Comparison of ENCODE assay signal across 8 mouse cellular contexts in the genomic region with DNA sequence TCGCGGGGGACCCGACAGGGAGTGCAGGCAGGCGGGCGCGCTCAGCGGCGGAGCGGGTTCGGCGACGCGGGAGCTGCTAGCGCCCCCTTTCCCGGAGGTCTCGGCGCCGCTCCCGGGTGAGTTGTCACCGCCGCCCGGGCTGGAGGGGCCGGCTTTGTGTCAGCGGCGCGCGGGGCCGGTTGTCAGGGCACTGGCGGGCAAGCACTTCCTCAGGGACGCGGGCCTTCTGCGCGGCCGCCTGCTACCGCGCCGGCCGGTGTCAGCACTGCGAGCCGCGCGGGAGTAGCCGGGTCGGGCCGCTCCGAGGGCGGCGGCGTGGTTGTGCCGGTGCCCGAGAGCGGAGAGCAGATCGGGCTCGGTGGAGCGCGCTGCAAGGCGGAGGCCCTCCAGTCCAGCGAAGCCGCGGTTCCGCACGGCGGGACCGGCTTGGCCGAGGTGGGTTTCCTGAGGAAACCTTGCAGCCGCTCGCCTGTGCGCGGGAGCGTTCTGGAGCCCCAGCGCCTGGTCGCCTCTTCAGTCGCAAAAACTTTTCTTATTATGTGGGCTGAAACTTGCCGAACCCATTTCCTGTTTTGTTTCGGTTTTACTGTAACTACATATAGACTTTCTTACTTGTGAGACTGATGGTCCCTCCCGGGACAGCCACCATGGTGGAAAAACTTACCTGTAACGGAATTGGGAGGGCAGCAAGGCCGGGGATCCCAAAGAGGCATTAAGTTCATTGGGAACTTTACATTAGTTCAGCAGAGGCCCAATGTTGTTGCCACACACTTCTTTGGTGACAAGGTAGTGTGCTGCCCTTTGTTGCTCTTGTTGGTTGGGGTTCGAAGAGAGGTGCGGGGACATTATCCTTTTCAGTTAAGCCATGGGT. TPM values are rescaled to one million over a fixed set of nuclear protein-coding genes. Genes with fewer than 3 reads are reported as not detected.
DNase-seq lines count a peak whose midpoint lies in the region; ATAC-seq and TF ChIP-seq lines count a peak whose summit lies in the region.

No protein-coding gene starts in this region.

- DNase-seq in neural tube, embryonic 11.5 days (ENCODE audit: low spot score): peak; percentile 50
- no peak for DNase-seq in neural tube, embryonic 10.5 days (ENCODE audit: extremely low spot score, low spot score)
- DNase-seq in induced T-regulatory cell, adult 2 months (ENCODE audit: low read depth): peak; percentile 90
- peak; percentile 63 for DNase-seq in thymus, adult 2 months
- DNase-seq in left cerebral cortex, postnatal 25 days (ENCODE audit: low spot score in 2 of 2): no peak
- DNase-seq in right cerebral cortex, adult 18-20 months: no peak

- no peaks in the 10 kb centered on the region for H3K27me3 ChIP-seq in neural tube, embryonic 11.5 days (ENCODE audit: control insufficient read depth, insufficient read depth, low read length)
- no peaks in the 10 kb centered on the region for H3K27me3 ChIP-seq in embryonic facial prominence, embryonic 13.5 days
- no peaks in the 10 kb centered on the region for H3K27me3 ChIP-seq in thymus, adult 2 months (ENCODE audit: control insufficient read depth, insufficient read depth, low read length)

- under 1% methylated on average over 76 of the region's 80 CpGs for WGBS in neural tube, embryonic 11.5 days
- WGBS in embryonic facial prominence, embryonic 13.5 days: under 1% methylated on average over 67 of the region's 80 CpGs
- WGBS in macrophage (ENCODE audit: missing documents): under 1% methylated on average over 78 of the region's 80 CpGs
- under 1% methylated on average over 80 of the region's 80 CpGs for WGBS in thymus, adult 2 months

- H3K9me3 ChIP-seq in neural tube, embryonic 11.5 days (ENCODE audit: control insufficient read depth, low read length): no peaks in the 10 kb centered on the region
- H3K9me3 ChIP-seq in embryonic facial prominence, embryonic 13.5 days: no peaks in the 10 kb centered on the region

- peaks cover 6% of the 10 kb centered on the region for H3K4me1 ChIP-seq in neural tube, embryonic 11.5 days (ENCODE audit: control insufficient read depth, insufficient read depth, low read length)
- H3K4me1 ChIP-seq in embryonic facial prominence, embryonic 13.5 days: peaks cover 23% of the 10 kb centered on the region
- H3K4me1 ChIP-seq in thymus, adult 2 months (replicated peaks; ENCODE audit: control insufficient read depth, insufficient read depth, low read length): peaks cover 13% of the 10 kb centered on the region

- ATAC-seq in neural tube, embryonic 11.5 days (ENCODE audit: insufficient read depth, low FRiP score, low TSS enrichment): no peak; the same call in 1 of the 2 replicates
- ATAC-seq in embryonic facial prominence, embryonic 13.5 days (ENCODE audit: insufficient number of reproducible peaks, insufficient read depth, low FRiP score, low TSS enrichment, low read depth): peak; percentile 60

- peak overlapping the region; percentile 71 for H3K4me2 ChIP-seq in neural tube, embryonic 11.5 days (ENCODE audit: low read depth)
- peak overlapping the region; percentile 72 for H3K4me2 ChIP-seq in embryonic facial prominence, embryonic 13.5 days

- intact Hi-C loops in left cerebral cortex, postnatal 25 days (cut with DNase I): loop anchor here (2.0 kb wide), 1 partner anchor 28 kb away; no protein-coding TSS in a partner anchor

- peak overlapping the region; percentile 84 for H3K4me3 ChIP-seq in neural tube, embryonic 11.5 days (ENCODE audit: low read depth, low read length)
- peak overlapping the region; percentile 94 for H3K4me3 ChIP-seq in embryonic facial prominence, embryonic 13.5 days
- H3K4me3 ChIP-seq in macrophage (ENCODE audit: inconsistent target): peak overlapping the region; percentile 93
- peak overlapping the region; percentile 63 for H3K4me3 ChIP-seq in thymus, adult 2 months (ENCODE audit: control insufficient read depth, insufficient read depth, low read length)

- peaks cover 51% of the 10 kb centered on the region for H3K79me2 ChIP-seq in macrophage (ENCODE audit: inconsistent target)

- TF ChIP-seq POLR2A in thymus, adult 2 months (IDR thresholded peaks at IDR 0.05; ENCODE audit: control insufficient read depth, extremely low read depth, insufficient read depth, low read length, poor library complexity): no peak

- H3K27ac ChIP-seq in neural tube, embryonic 11.5 days (ENCODE audit: low read depth, low read length): peak overlapping the region; percentile 97
- peak overlapping the region; percentile 97 for H3K27ac ChIP-seq in embryonic facial prominence, embryonic 13.5 days
- peak overlapping the region; percentile 89 for H3K27ac ChIP-seq in macrophage
- H3K27ac ChIP-seq in thymus, adult 2 months (ENCODE audit: control insufficient read depth, insufficient read depth, low read length): peak overlapping the region; percentile 95

- TF ChIP-seq CTCF in thymus, adult 2 months (IDR thresholded peaks at IDR 0.05; ENCODE audit: borderline replicate concordance, control insufficient read depth, extremely low read depth, insufficient read depth, low read length, poor library complexity): no peak

- H3K9ac ChIP-seq in neural tube, embryonic 11.5 days (ENCODE audit: low read length): peak overlapping the region; percentile 89
- peak overlapping the region; percentile 95 for H3K9ac ChIP-seq in embryonic facial prominence, embryonic 13.5 days

- no peaks in the 10 kb centered on the region for H3K36me3 ChIP-seq in neural tube, embryonic 11.5 days (ENCODE audit: control insufficient read depth, insufficient read depth, low read length)
- H3K36me3 ChIP-seq in embryonic facial prominence, embryonic 13.5 days: no peaks in the 10 kb centered on the region
- no peaks in the 10 kb centered on the region for H3K36me3 ChIP-seq in macrophage (ENCODE audit: inconsistent target)
- H3K36me3 ChIP-seq in thymus, adult 2 months (ENCODE audit: control insufficient read depth, insufficient read depth, low read length): no peaks in the 10 kb centered on the region

RNA-seq across cellular contexts. Expression of a gene that starts 0.6 kb away (rescaled TPM):
- 20.9 and 23.3 TPM in 2 replicates for polyA plus RNA-seq in neural tube, embryonic 11.5 days (2014; fragmentation: Nextera tagmentation; extraction: Ambion mirVana)
- polyA plus RNA-seq in embryonic facial prominence, embryonic 13.5 days (2015; fragmentation: Nextera tagmentation; extraction: Ambion mirVana): 16.0 and 16.1 TPM in 2 replicates
- total RNA-seq in macrophage (2018; cell fraction: chromatin; rRNA removed): 100 to 1,000 TPM in 21 of 26 experiments, 10 to 100 TPM in 5; 82.5 to 344 (median 177) TPM
- 100 to 1,000 TPM in 25 of 26 experiments, 10 to 100 TPM in 1; 98.6 to 237 (median 169) TPM for total RNA-seq in macrophage (2018; cell fraction: cytosol; rRNA removed)
- total RNA-seq in macrophage (2018; cell fraction: nucleus; rRNA removed): 100 to 1,000 TPM; 137 to 428 (median 289) TPM
- polyA plus RNA-seq in macrophage (2018): 67.3 to 91.5 TPM (median 72.0 TPM) in 3 replicates
- polyA plus RNA-seq in thymus, adult 2 months (2012; rRNA removed): 81.3 and 81.8 TPM in 2 replicates
- total RNA-seq in left cerebral cortex, postnatal 25 days (2021): 10 to 100 TPM; 32.1 to 32.9 TPM

RNA-seq across cellular contexts. Expression of a gene that starts 30.4 kb away (rescaled TPM):
- polyA plus RNA-seq in neural tube, embryonic 11.5 days (2014; fragmentation: Nextera tagmentation; extraction: Ambion mirVana): 2.4 and 2.6 TPM in 2 replicates
- polyA plus RNA-seq in embryonic facial prominence, embryonic 13.5 days (2015; fragmentation: Nextera tagmentation; extraction: Ambion mirVana): 0.25 and 0.42 TPM in 2 replicates
- total RNA-seq in macrophage (2018; cell fraction: chromatin; rRNA removed): not detected
- total RNA-seq in macrophage (2018; cell fraction: cytosol; rRNA removed): not detected
- not detected for total RNA-seq in macrophage (2018; cell fraction: nucleus; rRNA removed)
- polyA plus RNA-seq in macrophage (2018): not detected in 3 replicates
- polyA plus RNA-seq in thymus, adult 2 months (2012; rRNA removed): not detected in 2 replicates
- 10 to 100 TPM; 12.9 to 15.5 TPM for total RNA-seq in left cerebral cortex, postnatal 25 days (2021)

Comparison
In these comparisons a context has a peak if more than half of its experiments do, and no peak if none do; other contexts are left out.
1. DNase-seq: peak in neural tube, embryonic 11.5 days (single experiment), induced T-regulatory cell, adult 2 months (single experiment) and thymus, adult 2 months (single experiment); none in neural tube, embryonic 10.5 days (single experiment), left cerebral cortex, postnatal 25 days (0 of 2) and right cerebral cortex, adult 18-20 months (single experiment).
2. Peak in every context shown above with its lines, with median percentiles within 50 percentile points of each other: H3K27ac ChIP-seq and H3K4me3 ChIP-seq.